Mouse (Mus musculus): Measurements from ENCODE around the gene Aldoart1. TPM values are rescaled to one million over a fixed set of nuclear protein-coding genes. Genes with fewer than 3 reads are reported as not detected.

Gene Aldoart1
- 0.14 and 0.38 TPM in 2 replicates for polyA plus RNA-seq (2021; fragmentation: Nextera tagmentation)
- long read RNA-seq, experiment 1: 0 reads
- long read RNA-seq, experiment 2: 0 reads

GRCm38 (mm10) chr4:72852534-72852933 is at the start of gene Aldoart1:
Aldoart1 (minus strand) TSS chr4:72852634.

All from left cerebral cortex, adult 6 months (tissue).